In the genomic region with DNA sequence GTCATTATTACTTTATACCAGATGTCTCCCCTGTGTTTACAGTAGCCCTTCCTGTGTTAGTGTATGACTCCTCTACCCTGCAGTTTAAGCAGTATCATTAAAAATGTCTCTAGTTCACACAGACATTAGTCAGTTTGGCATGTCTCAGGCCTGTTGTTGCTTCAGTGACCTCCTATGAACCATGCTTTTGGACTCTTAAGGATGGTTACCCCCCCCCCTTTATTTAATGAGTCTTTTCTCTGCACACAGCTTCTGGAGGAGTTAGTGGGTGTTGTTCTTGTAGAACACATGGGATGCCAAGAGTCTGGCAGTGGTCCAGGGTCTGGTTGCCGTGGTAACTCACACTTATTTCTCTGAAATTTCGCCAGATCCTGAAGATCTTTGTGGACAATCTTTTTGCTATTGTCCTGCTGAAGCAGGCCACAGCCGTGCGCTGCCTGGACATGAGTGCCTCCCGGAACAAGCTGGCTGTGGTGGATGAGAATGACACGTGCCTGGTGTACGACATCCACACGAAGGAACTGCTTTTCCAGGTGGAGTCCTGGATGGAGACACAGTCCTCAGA, we compare ENCODE assay signal across 8 mouse cellular contexts. TPM values are rescaled to one million over a fixed set of nuclear protein-coding genes. Genes with fewer than 3 reads are reported as not detected.
DNase-seq lines count a peak whose midpoint lies in the region; ATAC-seq lines count a peak whose summit lies in the region.

No protein-coding gene starts in this region.

- H3K9ac ChIP-seq in neural tube, embryonic 11.5 days (ENCODE audit: low read length) = no peak overlapping the region; the same call in 1 of the 2 replicates
- no peak overlapping the region for H3K9ac ChIP-seq in forebrain, embryonic 14.5 days (ENCODE audit: low read length)
- no peak overlapping the region for H3K9ac ChIP-seq in intestine, embryonic 14.5 days (ENCODE audit: low read length)

- DNase-seq in neural tube, embryonic 11.5 days (ENCODE audit: low spot score) = peak; percentile 60
- DNase-seq in neural tube, embryonic 10.5 days (ENCODE audit: extremely low spot score, low spot score) = no peak
- peak; percentile 91 for DNase-seq in forebrain, embryonic 14.5 days (ENCODE audit: low spot score)
- DNase-seq in intestine, embryonic 14.5 days (ENCODE audit: low spot score) = peak; percentile 74
- DNase-seq in left cerebral cortex, postnatal 25 days (ENCODE audit: low spot score in 2 of 2) = peak; percentile 84 to 92
- DNase-seq in right cerebral cortex, adult 2 months (ENCODE audit: low spot score in 2 of 2) = peak; percentile 91
- DNase-seq in embryo, embryonic 10.5 days (ENCODE audit: low spot score) = no peak
- no peak for DNase-seq in adrenal gland, postnatal 25 days

- H3K27ac ChIP-seq in neural tube, embryonic 11.5 days (ENCODE audit: low read depth, low read length) = no peak overlapping the region
- H3K27ac ChIP-seq in forebrain, embryonic 14.5 days (ENCODE audit: low read depth, low read length) = peak overlapping the region; percentile 88
- peak overlapping the region; percentile 82 for H3K27ac ChIP-seq in intestine, embryonic 14.5 days (ENCODE audit: low read depth)

- no peaks in the 10 kb centered on the region; the same call in 1 of the 2 replicates for H3K4me1 ChIP-seq in neural tube, embryonic 11.5 days (ENCODE audit: control insufficient read depth, insufficient read depth, low read length)
- peaks cover 20% of the 10 kb centered on the region for H3K4me1 ChIP-seq in forebrain, embryonic 14.5 days (ENCODE audit: control insufficient read depth, insufficient read depth, low read length)
- peaks cover 21% of the 10 kb centered on the region for H3K4me1 ChIP-seq in intestine, embryonic 14.5 days (replicated peaks; ENCODE audit: control insufficient read depth, insufficient read depth, low read length)

- WGBS in neural tube, embryonic 11.5 days = 67% methylated on average over 8 of the region's 8 CpGs
- WGBS in forebrain, embryonic 14.5 days = 17% methylated on average over 8 of the region's 8 CpGs
- WGBS in intestine, embryonic 14.5 days = 43% methylated on average over 8 of the region's 8 CpGs

- ATAC-seq in neural tube, embryonic 11.5 days (ENCODE audit: insufficient read depth, low FRiP score, low TSS enrichment) = peak; percentile 20; the same call in 1 of the 2 replicates
- peak; percentile 81 for ATAC-seq in forebrain, embryonic 14.5 days
- ATAC-seq in intestine, embryonic 14.5 days (replicated peaks; ENCODE audit: low FRiP score, low TSS enrichment, low read depth) = peak; percentile 24

- H3K36me3 ChIP-seq in neural tube, embryonic 11.5 days (ENCODE audit: control insufficient read depth, insufficient read depth, low read length) = no peaks in the 10 kb centered on the region; the same call in 1 of the 2 replicates
- peaks cover 37% of the 10 kb centered on the region for H3K36me3 ChIP-seq in forebrain, embryonic 14.5 days (ENCODE audit: control insufficient read depth, insufficient read depth, low read length)
- peaks cover 59% of the 10 kb centered on the region for H3K36me3 ChIP-seq in intestine, embryonic 14.5 days (ENCODE audit: control insufficient read depth, insufficient read depth, low read length)

- intact Hi-C loops in left cerebral cortex, postnatal 25 days (cut with DNase I) = loop anchor here (1.0 kb wide), 1 partner anchor 23 kb away; no protein-coding TSS in a partner anchor

- H3K9me3 ChIP-seq in neural tube, embryonic 11.5 days (ENCODE audit: control insufficient read depth, low read length) = no peaks in the 10 kb centered on the region
- no peaks in the 10 kb centered on the region for H3K9me3 ChIP-seq in forebrain, embryonic 14.5 days (replicated peaks; ENCODE audit: control insufficient read depth, low read length)
- H3K9me3 ChIP-seq in intestine, embryonic 14.5 days (ENCODE audit: control insufficient read depth, low read length) = peaks cover 6% of the 10 kb centered on the region; the same call in 1 of the 2 replicates

- H3K27me3 ChIP-seq in neural tube, embryonic 11.5 days (ENCODE audit: control insufficient read depth, insufficient read depth, low read length) = no peaks in the 10 kb centered on the region
- H3K27me3 ChIP-seq in forebrain, embryonic 14.5 days (replicated peaks; ENCODE audit: control insufficient read depth, insufficient read depth, low read length) = no peaks in the 10 kb centered on the region
- no peaks in the 10 kb centered on the region for H3K27me3 ChIP-seq in intestine, embryonic 14.5 days (replicated peaks; ENCODE audit: control insufficient read depth, insufficient read depth, low read length)

- no peak overlapping the region for H3K4me2 ChIP-seq in neural tube, embryonic 11.5 days (ENCODE audit: low read depth)
- H3K4me2 ChIP-seq in forebrain, embryonic 14.5 days (ENCODE audit: low read length) = peak overlapping the region; percentile 23; the same call in 1 of the 2 replicates
- no peak overlapping the region for H3K4me2 ChIP-seq in intestine, embryonic 14.5 days (ENCODE audit: low read length)

- no peak overlapping the region for H3K4me3 ChIP-seq in neural tube, embryonic 11.5 days (ENCODE audit: low read depth, low read length)
- no peak overlapping the region for H3K4me3 ChIP-seq in forebrain, embryonic 14.5 days (ENCODE audit: low read depth, low read length)
- no peak overlapping the region for H3K4me3 ChIP-seq in intestine, embryonic 14.5 days (ENCODE audit: low read depth, low read length)

RNA-seq across cellular contexts. Expression of gene Ift122, which starts 38.3 kb away (rescaled TPM):
- polyA plus RNA-seq in neural tube, embryonic 11.5 days (2014; fragmentation: Nextera tagmentation; extraction: Ambion mirVana) = 24.4 and 31.6 TPM in 2 replicates
- polyA plus RNA-seq in forebrain, embryonic 14.5 days (2014; fragmentation: Nextera tagmentation; extraction: Ambion mirVana) = 16.9 and 23.2 TPM in 2 replicates
- polyA plus RNA-seq in intestine, embryonic 14.5 days (2014; fragmentation: Nextera tagmentation; extraction: Ambion mirVana) = 18.4 and 21.5 TPM in 2 replicates
- 10 to 100 TPM; 30.0 to 30.9 TPM for total RNA-seq in left cerebral cortex, postnatal 25 days (2021)
- total RNA-seq in adrenal gland, postnatal 25 days (2021) = 19.2 and 22.2 TPM in 2 replicates

RNA-seq across cellular contexts. Expression of gene Mbd4, which starts 38.4 kb away (rescaled TPM):
- polyA plus RNA-seq in neural tube, embryonic 11.5 days (2014; fragmentation: Nextera tagmentation; extraction: Ambion mirVana) = 19.7 and 20.8 TPM in 2 replicates
- polyA plus RNA-seq in forebrain, embryonic 14.5 days (2014; fragmentation: Nextera tagmentation; extraction: Ambion mirVana) = 9.3 and 11.3 TPM in 2 replicates
- 14.7 and 18.4 TPM in 2 replicates for polyA plus RNA-seq in intestine, embryonic 14.5 days (2014; fragmentation: Nextera tagmentation; extraction: Ambion mirVana)
- 1 to 10 TPM; 8.1 to 9.1 TPM for total RNA-seq in left cerebral cortex, postnatal 25 days (2021)
- 4.0 and 4.8 TPM in 2 replicates for total RNA-seq in adrenal gland, postnatal 25 days (2021)

RNA-seq across cellular contexts. Expression of gene Rho, which starts 40.0 kb away (rescaled TPM):
- not detected in 2 replicates for polyA plus RNA-seq in neural tube, embryonic 11.5 days (2014; fragmentation: Nextera tagmentation; extraction: Ambion mirVana)
- polyA plus RNA-seq in forebrain, embryonic 14.5 days (2014; fragmentation: Nextera tagmentation; extraction: Ambion mirVana) = 0.19 and 0.30 TPM in 2 replicates
- 0.07 TPM in 1 of 2 replicates, not detected in the other for polyA plus RNA-seq in intestine, embryonic 14.5 days (2014; fragmentation: Nextera tagmentation; extraction: Ambion mirVana)
- total RNA-seq in left cerebral cortex, postnatal 25 days (2021) = under 1 TPM in 1 of 2 experiments, not detected in 1; 0.25 TPM
- 0.94 and 1.9 TPM in 2 replicates for total RNA-seq in adrenal gland, postnatal 25 days (2021)

RNA-seq across cellular contexts. Expression of gene H1foo, which starts 53.2 kb away (rescaled TPM):
- polyA plus RNA-seq in neural tube, embryonic 11.5 days (2014; fragmentation: Nextera tagmentation; extraction: Ambion mirVana) = not detected in 2 replicates
- not detected in 2 replicates for polyA plus RNA-seq in forebrain, embryonic 14.5 days (2014; fragmentation: Nextera tagmentation; extraction: Ambion mirVana)
- polyA plus RNA-seq in intestine, embryonic 14.5 days (2014; fragmentation: Nextera tagmentation; extraction: Ambion mirVana) = not detected in 2 replicates
- not detected for total RNA-seq in left cerebral cortex, postnatal 25 days (2021)
- total RNA-seq in adrenal gland, postnatal 25 days (2021) = not detected in 2 replicates

RNA-seq across cellular contexts. Expression of gene Efcab12, which starts 53.4 kb away (rescaled TPM):
- 0.80 and 1.4 TPM in 2 replicates for polyA plus RNA-seq in neural tube, embryonic 11.5 days (2014; fragmentation: Nextera tagmentation; extraction: Ambion mirVana)
- 1.4 and 1.6 TPM in 2 replicates for polyA plus RNA-seq in forebrain, embryonic 14.5 days (2014; fragmentation: Nextera tagmentation; extraction: Ambion mirVana)
- polyA plus RNA-seq in intestine, embryonic 14.5 days (2014; fragmentation: Nextera tagmentation; extraction: Ambion mirVana) = 0.67 and 0.69 TPM in 2 replicates
- total RNA-seq in left cerebral cortex, postnatal 25 days (2021) = 1 to 10 TPM; 3.6 to 4.5 TPM
- 1.9 TPM in 1 of 2 replicates, not detected in the other for total RNA-seq in adrenal gland, postnatal 25 days (2021)

Comparison
In these comparisons a context has a peak if more than half of its experiments do, and no peak if none do; other contexts are left out.
1. DNase-seq: peak in neural tube, embryonic 11.5 days (single experiment), forebrain, embryonic 14.5 days (single experiment), intestine, embryonic 14.5 days (single experiment), left cerebral cortex, postnatal 25 days (2 of 2) and right cerebral cortex, adult 2 months (2 of 2); none in neural tube, embryonic 10.5 days (single experiment), embryo, embryonic 10.5 days (single experiment) and adrenal gland, postnatal 25 days (single experiment).
2. ATAC-seq: peak in every context shown above with its lines; median percentile 81 in forebrain, embryonic 14.5 days; 24 in intestine, embryonic 14.5 days; 20 in neural tube, embryonic 11.5 days.